Mouse (Mus musculus): ENCODE measurements around the gene H2afj.
"Not testable (repeated sequence)": the region's sequence is repeated elsewhere in the genome, so short reads cannot be mapped to it uniquely, and the experiment has no call there.

The H2afj gene

GRCm38 (mm10) chr6:136808014-136808417 lies at the start of gene H2afj:
TSS of gene H2afj (plus strand) at chr6:136808244.
- peak; percentile 97 for DNase-seq

GRCm38 (mm10) chr6:136763912-136764311 lies 44.1 kb upstream of the H2afj start:
- no peak for DNase-seq

- no peak for DNase-seq
Measured at GRCm38 (mm10) chr6:136769143-136769542, 38.9 kb upstream of the H2afj start.

GRCm38 (mm10) chr6:136769859-136770258 lies 38.2 kb upstream of the H2afj start:
- DNase-seq = no peak

- no peak for DNase-seq
Measured at GRCm38 (mm10) chr6:136776392-136776791, 31.7 kb upstream of the H2afj start.

- no peak for DNase-seq
Measured at GRCm38 (mm10) chr6:136781377-136781986, 26.6 kb upstream of the H2afj start, which contains the start of gene Gucy2c. TSS of gene Gucy2c (minus strand) at chr6:136781765.

- no peak for DNase-seq
Measured at GRCm38 (mm10) chr6:136782146-136782545, 25.9 kb upstream of the H2afj start.

- DNase-seq = peak; percentile 42
Measured at GRCm38 (mm10) chr6:136782761-136783160, 25.3 kb upstream of the H2afj start.

GRCm38 (mm10) chr6:136789391-136789971 lies 18.6 kb upstream of the H2afj start:
- no peak for DNase-seq

GRCm38 (mm10) chr6:136792884-136793758 lies 14.9 kb upstream of the H2afj start:
- no peak for DNase-seq

GRCm38 (mm10) chr6:136793831-136794525 lies 14.1 kb upstream of the H2afj start:
- DNase-seq = no peak

- no peak for DNase-seq
Measured at GRCm38 (mm10) chr6:136795110-136795509, 12.9 kb upstream of the H2afj start.

GRCm38 (mm10) chr6:136795850-136796249 lies 12.2 kb upstream of the H2afj start:
- DNase-seq = no peak

GRCm38 (mm10) chr6:136797874-136798693 lies 10.0 kb upstream of the H2afj start:
- DNase-seq = not testable (repeated sequence)

GRCm38 (mm10) chr6:136800710-136801109 lies 7.3 kb upstream of the H2afj start:
- DNase-seq = no peak

GRCm38 (mm10) chr6:136801274-136801673 lies 6.8 kb upstream of the H2afj start:
- no peak for DNase-seq

GRCm38 (mm10) chr6:136803093-136803738 lies 4.8 kb upstream of the H2afj start:
- DNase-seq = no peak

GRCm38 (mm10) chr6:136803739-136804633 lies 4.1 kb upstream of the H2afj start, which contains the start of gene Hist4h4:
TSS of gene Hist4h4 (minus strand) at chr6:136804415.
- peak; percentile 94 for DNase-seq

GRCm38 (mm10) chr6:136804705-136805408 lies 3.2 kb upstream of the H2afj start:
- no peak for DNase-seq

- DNase-seq = no peak
Measured at GRCm38 (mm10) chr6:136805409-136805775, 2.7 kb upstream of the H2afj start.

Data from right cerebral cortex, adult 18-20 months (tissue).